Mouse (Mus musculus) liver, embryonic 15.5 days (tissue): ENCODE results near the gene Jazf1. TPM values are rescaled to one million over a fixed set of nuclear protein-coding genes. Genes with fewer than 3 reads are reported as not detected.

Experiments used
- ATAC-seq: fragments of 200-750 bp; cut with Nextera tagmentation; 2 replicates; pipeline ENCODE4 v1.8.0; 2017; ENCODE audit warnings: moderate number of reproducible peaks, mild to moderate bottlenecking, moderate library complexity; ENCODE audit not compliant: insufficient read depth
- H3K27ac ChIP-seq: fragments of 300-500 bp; sonication (generic); replicated peaks from 2 replicates; pipeline ENCODE4 v1.5.1; 2015; ENCODE audit warnings: mild to moderate bottlenecking, inconsistent platforms
- H3K27me3 ChIP-seq: fragments of 300-500 bp; sonication (generic); 2 replicates; pipeline ENCODE4 v1.6.1; 2015; ENCODE audit warnings: mild to moderate bottlenecking, inconsistent platforms
- H3K36me3 ChIP-seq: fragments of 300-500 bp; sonication (generic); replicated peaks from 2 replicates; pipeline ENCODE4 v1.6.1; 2015; ENCODE audit warnings: moderate library complexity, mild to moderate bottlenecking, inconsistent platforms
- H3K4me1 ChIP-seq: fragments of 300-500 bp; sonication (generic); replicated peaks from 2 replicates; pipeline ENCODE4 v1.6.1; 2015; ENCODE audit warnings: inconsistent platforms
- H3K4me2 ChIP-seq: fragments of 300-500 bp; sonication (generic); 2 replicates; pipeline ENCODE4 v1.6.1; 2015; ENCODE audit warnings: moderate library complexity, mild to moderate bottlenecking, inconsistent platforms
- H3K4me3 ChIP-seq: fragments of 300-500 bp; sonication (generic); replicated peaks from 2 replicates; pipeline ENCODE4 v1.5.1; 2015; ENCODE audit warnings: mild to moderate bottlenecking, inconsistent platforms
- H3K9ac ChIP-seq: fragments of 300-500 bp; sonication (generic); 2 replicates; pipeline ENCODE4 v1.6.1; 2015; ENCODE audit warnings: moderate library complexity, mild to moderate bottlenecking, inconsistent platforms
- H3K9me3 ChIP-seq: fragments of 300-500 bp; sonication (generic); replicated peaks from 2 replicates; pipeline ENCODE4 v1.6.1; 2016; ENCODE audit warnings: inconsistent platforms
- WGBS: fragments of 180-500 bp; shearing (Covaris S2); methylation state at CpG from one replicate; pipeline ENCODE4 v1.1.7; 2015; ENCODE audit warnings: mixed read lengths; ENCODE audit not compliant: insufficient replicate concordance; 5-methylcytosine and 5-hydroxymethylcytosine counted together
- polyA plus RNA-seq: library from polyadenylated mRNA; unstranded; fragments of >200 nt; fragmentation: Nextera tagmentation; extraction: Ambion mirVana; gene quantifications from 2 replicates; pipeline ENCODE4 v1.2.1, GENCODE M21; 2015

The Jazf1 gene
- polyA plus RNA-seq, 1 experiment from 2014 or later = 2.2 TPM

DNA sequence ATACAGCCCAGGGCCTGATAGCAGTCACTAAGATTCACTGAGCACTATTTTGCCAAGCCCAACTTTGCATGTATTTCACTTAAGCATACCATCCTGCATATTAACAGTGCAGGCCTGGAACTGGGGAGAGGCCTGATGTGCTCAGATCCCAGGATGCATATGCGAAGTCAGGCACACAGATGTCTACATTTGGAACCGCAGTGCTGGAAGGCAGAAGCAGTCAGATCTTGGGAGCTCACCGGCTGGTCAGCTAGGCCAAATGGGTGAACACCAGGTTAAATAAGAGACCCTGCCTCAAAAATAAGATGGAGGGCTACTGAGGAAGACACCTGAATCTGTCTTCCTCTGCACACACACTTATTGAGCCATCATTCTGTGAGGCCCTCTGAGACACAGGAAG is 113.6 kb downstream of the Jazf1 start:
- no peak for ATAC-seq
- no peaks in the 10 kb centered on the region for H3K36me3 ChIP-seq
- H3K4me1 ChIP-seq = 0 out of 2 replicates have a peak, but pooled peaks cover 4% of the 10 kb centered on the region
- 0 out of 2 replicates have a peak overlapping the region, but pooled peaks have one; percentile 41 for H3K27ac ChIP-seq
- 79% methylated on average over 3 of the region's 3 CpGs for WGBS
- H3K4me2 ChIP-seq = no peak overlapping the region
- H3K4me3 ChIP-seq = no peak overlapping the region
- H3K9me3 ChIP-seq = no peaks in the 10 kb centered on the region
- H3K9ac ChIP-seq = no peak overlapping the region
- H3K27me3 ChIP-seq = no peaks in the 10 kb centered on the region

DNA sequence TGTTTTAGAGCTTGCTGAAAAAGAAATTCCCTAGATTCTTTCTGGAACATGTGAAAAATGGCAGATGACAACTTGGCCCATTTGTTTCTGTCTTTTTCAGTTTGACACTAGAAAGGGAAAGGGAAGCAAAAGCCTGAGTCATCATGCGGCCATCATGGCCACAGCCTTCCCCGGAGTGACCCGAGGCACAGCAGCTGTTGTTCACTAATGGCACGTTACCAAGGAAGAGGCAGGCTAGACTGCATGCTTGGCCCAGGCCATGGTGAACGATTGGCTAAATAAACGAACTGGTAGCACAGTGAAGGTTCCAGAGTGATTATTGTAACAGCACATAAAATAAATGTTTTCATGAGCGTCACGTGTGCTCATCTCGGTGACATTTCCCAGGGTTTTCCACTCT is 114.0 kb downstream of the Jazf1 start:
- Histone ChIP-seq H3K4me1 (0 out of 2 replicates have a peak, but pooled peaks cover 4% of the 10 kb centered on the region), H3K4me2 (no peak overlapping the region), H3K9ac (no peak overlapping the region), H3K36me3 (no peaks in the 10 kb centered on the region), H3K9me3 (no peaks in the 10 kb centered on the region), H3K4me3 (no peak overlapping the region), H3K27me3 (no peaks in the 10 kb centered on the region), H3K27ac (0 out of 2 replicates have a peak overlapping the region, but pooled peaks have one; percentile 41)
- ATAC-seq = no peak
- 55% methylated on average over 9 of the region's 9 CpGs for WGBS

DNA sequence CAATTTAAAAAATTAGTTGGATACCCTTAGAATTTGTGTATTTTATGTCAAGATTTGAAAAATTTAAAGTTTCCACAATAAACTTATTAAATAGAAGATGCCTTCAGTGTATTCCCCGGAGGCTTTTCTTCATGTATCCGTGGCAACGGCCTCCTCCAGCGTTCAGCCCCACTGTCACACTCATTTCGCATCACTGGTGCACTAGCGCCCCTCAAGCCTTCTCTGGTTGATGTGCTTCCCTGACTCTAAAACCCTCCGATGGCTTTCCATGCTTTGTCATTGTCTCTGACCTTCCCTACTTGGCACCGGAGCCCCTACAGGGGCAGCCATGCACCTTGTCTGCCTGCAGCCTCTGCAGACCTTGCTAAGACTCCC is 115.9 kb downstream of the Jazf1 start:
- Histone ChIP-seq H3K9ac (no peak overlapping the region), H3K4me3 (no peak overlapping the region), H3K27me3 (no peaks in the 10 kb centered on the region), H3K9me3 (no peaks in the 10 kb centered on the region), H3K4me2 (no peak overlapping the region), H3K4me1 (0 out of 2 replicates have a peak, but pooled peaks cover 4% of the 10 kb centered on the region), H3K36me3 (no peaks in the 10 kb centered on the region), H3K27ac (no peak overlapping the region)
- no peak for ATAC-seq
- 67% methylated on average over 8 of the region's 8 CpGs for WGBS

DNA sequence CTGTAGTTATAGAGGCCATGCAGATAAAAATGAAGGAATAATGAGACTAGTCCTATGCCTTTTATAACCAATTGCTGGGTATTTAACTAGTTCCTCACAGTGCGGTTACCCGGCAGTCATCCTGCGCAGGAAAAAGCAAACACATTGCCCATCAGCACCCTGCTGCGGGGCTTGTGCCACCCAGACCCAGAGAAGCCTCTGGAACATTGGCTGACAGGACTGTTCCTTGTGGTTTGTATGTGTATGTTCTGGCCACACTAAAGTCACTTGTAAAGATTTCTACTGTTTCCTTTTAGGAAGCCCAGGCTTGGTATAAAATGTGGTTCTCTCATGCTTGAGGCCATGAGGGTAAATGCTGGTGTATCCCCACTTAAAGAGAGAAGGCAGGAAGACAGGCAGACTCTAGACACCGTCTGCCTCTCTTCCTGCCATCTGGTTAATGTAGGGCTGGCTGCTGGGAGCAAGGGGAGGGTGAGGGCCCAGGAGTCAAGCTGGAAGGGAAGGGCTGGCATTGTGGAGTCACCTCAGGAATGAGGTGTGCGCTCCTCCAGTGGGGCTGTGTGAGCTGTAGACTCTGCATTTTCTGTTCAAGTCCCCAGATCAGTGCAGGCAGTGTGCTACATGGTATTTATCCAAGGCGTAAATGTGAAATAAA is 116.4 kb downstream of the Jazf1 start:
- Histone ChIP-seq H3K9me3 (no peaks in the 10 kb centered on the region), H3K4me2 (no peak overlapping the region), H3K4me1 (0 out of 2 replicates have a peak, but pooled peaks cover 4% of the 10 kb centered on the region), H3K36me3 (no peaks in the 10 kb centered on the region), H3K27ac (no peak overlapping the region), H3K4me3 (no peak overlapping the region), H3K27me3 (no peaks in the 10 kb centered on the region), H3K9ac (no peak overlapping the region)
- no peak for ATAC-seq
- WGBS = 63% methylated on average over 7 of the region's 7 CpGs

DNA sequence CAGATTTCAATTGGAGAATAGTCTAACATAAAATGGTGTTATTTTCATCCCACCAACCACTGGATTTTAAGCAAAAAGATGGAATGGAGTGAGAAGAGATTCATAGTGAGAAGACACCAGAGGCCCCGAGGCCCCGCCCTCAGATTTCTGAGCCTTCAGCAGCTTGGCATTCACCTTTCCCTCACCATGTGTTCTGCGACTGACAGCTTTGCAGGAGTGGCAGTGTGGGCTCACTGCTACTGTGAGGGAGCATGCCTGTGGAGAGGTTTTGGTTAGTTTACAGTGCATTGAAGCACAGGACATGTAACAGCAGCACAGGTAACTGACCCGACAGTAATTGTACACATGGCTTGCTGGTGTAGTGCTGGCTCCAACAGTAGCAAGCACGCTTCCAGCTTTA is 118.1 kb downstream of the Jazf1 start:
- Histone ChIP-seq H3K27ac (no peak overlapping the region), H3K4me1 (0 out of 2 replicates have a peak, but pooled peaks cover 4% of the 10 kb centered on the region), H3K27me3 (no peaks in the 10 kb centered on the region), H3K9ac (no peak overlapping the region), H3K4me3 (no peak overlapping the region), H3K4me2 (no peak overlapping the region), H3K36me3 (no peaks in the 10 kb centered on the region), H3K9me3 (no peaks in the 10 kb centered on the region)
- 63% methylated on average over 5 of the region's 5 CpGs for WGBS
- ATAC-seq = no peak

DNA sequence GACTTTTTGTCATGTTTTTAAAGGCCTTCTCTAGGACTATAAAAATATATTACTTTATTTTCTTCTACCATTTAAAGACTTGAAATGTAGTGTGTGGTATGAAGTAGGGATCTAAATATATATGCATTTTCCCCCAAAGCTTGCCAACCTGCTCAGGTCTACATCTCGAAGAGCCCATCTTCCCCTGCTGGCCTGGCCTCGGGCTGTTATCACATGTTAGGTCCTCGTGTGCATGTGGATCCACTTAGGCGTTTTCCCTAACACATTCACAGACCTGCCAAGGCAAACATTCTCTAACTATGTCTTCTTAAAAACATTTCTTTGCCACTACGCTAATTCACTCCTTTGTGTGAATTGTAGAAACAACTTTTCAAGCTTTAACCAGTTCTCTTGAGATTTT is 125.9 kb downstream of the Jazf1 start:
- H3K9me3 ChIP-seq = no peaks in the 10 kb centered on the region
- WGBS = 65% methylated on average over 5 of the region's 5 CpGs
- ATAC-seq = no peak
- H3K27me3 ChIP-seq = no peaks in the 10 kb centered on the region
- no peak overlapping the region for H3K27ac ChIP-seq
- H3K36me3 ChIP-seq = no peaks in the 10 kb centered on the region
- no peak overlapping the region for H3K9ac ChIP-seq
- no peak overlapping the region for H3K4me3 ChIP-seq
- no peak overlapping the region for H3K4me2 ChIP-seq
- no peaks in the 10 kb centered on the region; the same call in 1 of the 2 replicates for H3K4me1 ChIP-seq

DNA sequence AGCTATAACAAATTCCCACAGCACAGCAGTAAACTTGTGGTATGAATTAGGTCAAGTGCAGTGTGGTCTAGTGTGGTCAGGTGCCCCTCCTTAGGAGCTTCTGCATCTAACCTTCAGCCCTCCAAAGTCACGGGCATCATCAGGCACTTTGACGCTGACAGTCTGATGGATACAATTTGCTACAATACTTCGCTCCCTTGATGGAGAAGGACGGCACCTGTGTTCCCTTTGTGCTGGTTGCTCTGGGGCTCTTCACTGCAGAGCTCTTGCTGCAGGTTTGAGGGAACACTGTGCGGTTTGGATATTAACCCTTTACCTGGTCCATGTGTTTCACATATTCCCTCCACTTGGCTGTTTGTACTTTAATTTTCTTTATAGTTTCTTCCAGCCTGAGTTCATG is 126.3 kb downstream of the Jazf1 start:
- no peak overlapping the region for H3K27ac ChIP-seq
- H3K4me1 ChIP-seq = no peaks in the 10 kb centered on the region; the same call in 1 of the 2 replicates
- H3K4me3 ChIP-seq = no peak overlapping the region
- no peak for ATAC-seq
- no peaks in the 10 kb centered on the region for H3K36me3 ChIP-seq
- no peaks in the 10 kb centered on the region for H3K9me3 ChIP-seq
- no peaks in the 10 kb centered on the region for H3K27me3 ChIP-seq
- H3K9ac ChIP-seq = no peak overlapping the region
- WGBS = 69% methylated on average over 5 of the region's 5 CpGs
- H3K4me2 ChIP-seq = no peak overlapping the region

DNA sequence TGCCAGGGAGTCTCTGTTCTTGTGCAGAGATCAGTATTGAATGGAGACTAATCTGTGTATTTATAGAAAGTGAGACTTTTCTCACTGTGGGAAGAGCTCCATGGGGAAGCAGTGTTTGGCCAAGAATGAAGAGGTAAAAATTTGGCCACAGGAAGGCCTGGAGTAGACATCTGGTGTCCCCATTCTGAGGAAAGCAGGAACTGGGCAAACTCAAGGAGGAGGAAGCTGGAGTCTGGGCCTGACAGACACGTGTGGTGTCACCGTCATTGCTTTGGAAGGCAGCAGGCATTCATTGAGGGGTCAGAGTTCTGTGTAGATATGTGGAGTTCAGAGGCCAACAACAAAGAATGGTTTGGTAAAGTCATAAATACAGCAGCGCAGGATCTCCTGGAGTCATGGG is 130.5 kb downstream of the Jazf1 start:
- no peak overlapping the region for H3K9ac ChIP-seq
- no peak overlapping the region for H3K27ac ChIP-seq
- no peaks in the 10 kb centered on the region for H3K36me3 ChIP-seq
- H3K27me3 ChIP-seq = no peaks in the 10 kb centered on the region
- ATAC-seq = no peak
- H3K4me2 ChIP-seq = no peak overlapping the region
- 55% methylated on average over 3 of the region's 3 CpGs for WGBS
- no peak overlapping the region for H3K4me3 ChIP-seq
- H3K4me1 ChIP-seq = no peaks in the 10 kb centered on the region; the same call in 1 of the 2 replicates
- H3K9me3 ChIP-seq = no peaks in the 10 kb centered on the region

DNA sequence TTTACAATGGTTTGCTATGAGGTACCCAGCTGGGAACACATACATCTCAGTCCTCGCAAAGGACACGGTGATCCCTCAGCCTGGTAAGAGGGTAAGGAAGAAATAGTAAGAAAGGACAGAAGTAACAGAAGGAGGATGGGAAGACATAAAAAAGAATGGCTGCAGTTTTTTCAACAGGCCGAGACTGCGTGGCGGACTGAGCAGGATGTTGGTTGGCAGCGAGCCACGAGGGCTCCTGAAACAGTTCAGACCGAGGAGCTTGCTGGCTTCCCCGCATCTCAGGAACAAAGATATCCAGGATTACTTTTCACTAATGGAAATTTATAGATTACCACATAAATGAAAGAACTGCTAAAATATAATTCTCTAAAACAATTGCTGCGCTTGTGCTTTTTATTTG is 131.4 kb downstream of the Jazf1 start:
- no peak for ATAC-seq
- Histone ChIP-seq H3K27me3 (no peaks in the 10 kb centered on the region), H3K9ac (no peak overlapping the region), H3K36me3 (no peaks in the 10 kb centered on the region), H3K4me2 (no peak overlapping the region), H3K4me1 (no peaks in the 10 kb centered on the region; the same call in 1 of the 2 replicates), H3K27ac (no peak overlapping the region), H3K9me3 (no peaks in the 10 kb centered on the region), H3K4me3 (no peak overlapping the region)
- 69% methylated on average over 10 of the region's 10 CpGs for WGBS

DNA sequence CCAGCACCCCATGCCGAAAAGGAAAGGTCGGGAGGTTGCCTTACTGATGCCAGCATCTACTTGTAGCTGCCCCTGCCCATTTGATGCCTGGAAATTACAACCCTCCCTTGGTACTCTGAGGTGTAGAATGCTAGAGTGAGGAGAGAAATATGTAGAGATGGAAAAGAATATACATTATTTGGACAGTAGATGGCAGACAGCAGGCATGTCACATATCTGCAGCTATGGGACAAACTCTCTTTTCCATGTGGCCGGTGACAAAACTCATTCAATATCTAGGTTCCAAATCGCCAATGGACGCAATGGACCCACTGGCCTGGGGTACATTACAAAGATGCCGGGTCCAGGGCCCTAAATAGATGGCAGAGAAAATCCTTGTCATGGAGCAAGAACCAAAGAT is 134.4 kb downstream of the Jazf1 start:
- H3K9me3 ChIP-seq = no peaks in the 10 kb centered on the region
- no peaks in the 10 kb centered on the region for H3K36me3 ChIP-seq
- H3K4me1 ChIP-seq = no peaks in the 10 kb centered on the region; the same call in 1 of the 2 replicates
- no peak overlapping the region for H3K27ac ChIP-seq
- no peak overlapping the region for H3K4me2 ChIP-seq
- no peaks in the 10 kb centered on the region for H3K27me3 ChIP-seq
- WGBS = 60% methylated on average over 6 of the region's 6 CpGs
- H3K4me3 ChIP-seq = no peak overlapping the region
- no peak overlapping the region for H3K9ac ChIP-seq
- no peak for ATAC-seq

DNA sequence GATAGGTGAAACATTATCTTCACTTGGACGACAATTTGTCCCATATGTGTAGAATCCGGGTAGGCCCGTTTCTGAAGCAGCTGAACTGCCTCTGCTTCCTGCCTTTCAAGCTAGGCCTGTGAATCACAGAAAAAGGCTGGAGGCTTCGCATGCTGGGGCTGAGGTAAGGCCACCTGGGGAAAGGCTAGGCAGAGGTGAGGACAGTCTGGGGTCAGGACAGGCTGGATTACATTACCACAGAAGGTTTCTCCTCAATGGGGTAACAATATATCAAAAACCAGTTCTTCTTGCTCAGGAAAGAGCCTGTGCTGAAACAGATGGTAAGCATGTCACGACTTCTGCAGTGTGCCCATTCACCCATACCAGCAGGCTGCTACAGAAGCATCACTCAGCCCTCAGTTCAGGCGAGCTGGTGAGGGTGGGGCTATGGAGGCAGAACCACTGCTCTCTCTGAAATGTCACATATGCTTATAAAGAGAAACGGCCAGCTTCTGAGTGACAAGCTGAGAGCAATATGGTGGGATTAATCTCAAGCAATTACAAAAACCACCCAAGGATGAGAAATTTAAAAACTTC is 135.7 kb downstream of the Jazf1 start:
- no peaks in the 10 kb centered on the region for H3K9me3 ChIP-seq
- H3K27me3 ChIP-seq = no peaks in the 10 kb centered on the region
- H3K27ac ChIP-seq = no peak overlapping the region
- no peaks in the 10 kb centered on the region for H3K4me1 ChIP-seq
- ATAC-seq = no peak
- no peak overlapping the region for H3K9ac ChIP-seq
- no peak overlapping the region for H3K4me2 ChIP-seq
- no peak overlapping the region for H3K4me3 ChIP-seq
- H3K36me3 ChIP-seq = no peaks in the 10 kb centered on the region
- 63% methylated on average over 7 of the region's 7 CpGs for WGBS
